Mouse (Mus musculus): ENCODE results near the gene Il20. TPM values are rescaled to one million over a fixed set of nuclear protein-coding genes. Genes with fewer than 3 reads are reported as not detected.

The Il20 gene
- polyA plus RNA-seq (2015; fragmentation: Nextera tagmentation; extraction: Ambion mirVana) = not detected in 2 replicates

- Histone ChIP-seq H3K27ac (no peak within 1 kb of the TSS), H3K36me3 (no peaks in the 10 kb centered on the region), H3K9ac (no peak within 1 kb of the TSS), H3K4me2 (replicated peaks) (no peak within 1 kb of the TSS), H3K27me3 (replicated peaks) (no peaks in the 10 kb centered on the region), H3K4me1 (replicated peaks) (no peaks in the 10 kb centered on the region), H3K4me3 (replicated peaks) (no peak within 1 kb of the TSS), H3K9me3 (no peaks in the 10 kb centered on the region)
- 87% methylated on average over 12 of the region's 12 CpGs for WGBS
- no peak for ATAC-seq
These were observed at the start of gene Il20 for GRCm38 (mm10) chr1:130911401-130912010. Gene Il20, minus strand, starts transcription at chr1:130911451.

- 23% methylated on average over 6 of the region's 6 CpGs for WGBS
- Histone ChIP-seq H3K27me3 (replicated peaks) (no peaks in the 10 kb centered on the region), H3K27ac (no peak overlapping the region), H3K36me3 (no peaks in the 10 kb centered on the region), H3K9me3 (no peaks in the 10 kb centered on the region), H3K4me2 (replicated peaks) (no peak overlapping the region), H3K4me1 (replicated peaks) (no peaks in the 10 kb centered on the region), H3K9ac (no peak overlapping the region), H3K4me3 (replicated peaks) (no peak overlapping the region)
- no peak for ATAC-seq
These were observed 35.7 kb upstream of the Il20 start for GRCm38 (mm10) chr1:130946920-130947319.

GRCm38 (mm10) chr1:130941801-130942200 lies 30.6 kb upstream of the Il20 start:
- Histone ChIP-seq H3K4me2 (replicated peaks) (no peak overlapping the region), H3K9ac (no peak overlapping the region), H3K27ac (no peak overlapping the region), H3K4me1 (replicated peaks) (no peaks in the 10 kb centered on the region), H3K36me3 (no peaks in the 10 kb centered on the region), H3K4me3 (replicated peaks) (no peak overlapping the region), H3K9me3 (no peaks in the 10 kb centered on the region), H3K27me3 (replicated peaks) (no peaks in the 10 kb centered on the region)
- 29% methylated on average over 3 of the region's 3 CpGs for WGBS
- 0 out of 2 replicates have a peak, but pooled peaks have one; percentile 12 for ATAC-seq

GRCm38 (mm10) chr1:130940065-130940687 lies 28.9 kb upstream of the Il20 start, which contains the start of gene Il19:
Gene Il19, minus strand, starts transcription at chr1:130940115.
- no peak within 1 kb of the TSS for H3K4me3 ChIP-seq (replicated peaks)
- H3K4me1 ChIP-seq (replicated peaks) = no peaks in the 10 kb centered on the region
- no peak within 1 kb of the TSS for H3K9ac ChIP-seq
- H3K36me3 ChIP-seq = no peaks in the 10 kb centered on the region
- ATAC-seq = no peak
- H3K9me3 ChIP-seq = no peaks in the 10 kb centered on the region
- H3K27ac ChIP-seq = no peak within 1 kb of the TSS
- H3K4me2 ChIP-seq (replicated peaks) = no peak within 1 kb of the TSS
- H3K27me3 ChIP-seq (replicated peaks) = no peaks in the 10 kb centered on the region
- WGBS = 45% methylated on average over 4 of the region's 4 CpGs

GRCm38 (mm10) chr1:130938192-130938591 lies 26.9 kb upstream of the Il20 start:
- no peaks in the 10 kb centered on the region for H3K9me3 ChIP-seq
- H3K9ac ChIP-seq = no peak overlapping the region
- no peak overlapping the region for H3K27ac ChIP-seq
- no peaks in the 10 kb centered on the region for H3K4me1 ChIP-seq (replicated peaks)
- WGBS = 93% methylated on average over 7 of the region's 7 CpGs
- ATAC-seq = no peak
- H3K36me3 ChIP-seq = no peaks in the 10 kb centered on the region
- no peak overlapping the region for H3K4me3 ChIP-seq (replicated peaks)
- H3K4me2 ChIP-seq (replicated peaks) = no peak overlapping the region
- no peaks in the 10 kb centered on the region for H3K27me3 ChIP-seq (replicated peaks)

GRCm38 (mm10) chr1:130937170-130937569 lies 25.9 kb upstream of the Il20 start:
- 78% methylated on average over 4 of the region's 4 CpGs for WGBS
- H3K4me2 ChIP-seq (replicated peaks) = no peak overlapping the region
- no peak overlapping the region for H3K27ac ChIP-seq
- no peaks in the 10 kb centered on the region for H3K27me3 ChIP-seq (replicated peaks)
- peak; percentile 62; the same call in 1 of the 2 replicates for ATAC-seq
- no peak overlapping the region for H3K4me3 ChIP-seq (replicated peaks)
- no peaks in the 10 kb centered on the region for H3K4me1 ChIP-seq (replicated peaks)
- no peak overlapping the region for H3K9ac ChIP-seq
- no peaks in the 10 kb centered on the region for H3K36me3 ChIP-seq
- no peaks in the 10 kb centered on the region for H3K9me3 ChIP-seq

- no peaks in the 10 kb centered on the region for H3K9me3 ChIP-seq
- no peak overlapping the region for H3K9ac ChIP-seq
- no peaks in the 10 kb centered on the region for H3K27me3 ChIP-seq (replicated peaks)
- H3K36me3 ChIP-seq = no peaks in the 10 kb centered on the region
- H3K27ac ChIP-seq = no peak overlapping the region
- no peak overlapping the region for H3K4me2 ChIP-seq (replicated peaks)
- 41% methylated on average over 6 of the region's 6 CpGs for WGBS
- no peak overlapping the region for H3K4me3 ChIP-seq (replicated peaks)
- H3K4me1 ChIP-seq (replicated peaks) = no peaks in the 10 kb centered on the region
- ATAC-seq = no peak
These were observed 25.1 kb upstream of the Il20 start for GRCm38 (mm10) chr1:130936351-130936750.

- H3K36me3 ChIP-seq = no peaks in the 10 kb centered on the region
- no peaks in the 10 kb centered on the region for H3K9me3 ChIP-seq
- no peak overlapping the region for H3K4me3 ChIP-seq (replicated peaks)
- no peak overlapping the region for H3K27ac ChIP-seq
- no peaks in the 10 kb centered on the region for H3K4me1 ChIP-seq (replicated peaks)
- no peak overlapping the region for H3K4me2 ChIP-seq (replicated peaks)
- no peaks in the 10 kb centered on the region for H3K27me3 ChIP-seq (replicated peaks)
- ATAC-seq = no peak
- H3K9ac ChIP-seq = no peak overlapping the region
These were observed 15.2 kb upstream of the Il20 start for GRCm38 (mm10) chr1:130926484-130926883.

- no peaks in the 10 kb centered on the region for H3K27me3 ChIP-seq (replicated peaks)
- no peaks in the 10 kb centered on the region for H3K9me3 ChIP-seq
- no peak overlapping the region for H3K4me2 ChIP-seq (replicated peaks)
- no peaks in the 10 kb centered on the region for H3K36me3 ChIP-seq
- ATAC-seq = no peak
- no peaks in the 10 kb centered on the region for H3K4me1 ChIP-seq (replicated peaks)
- no peak overlapping the region for H3K27ac ChIP-seq
- WGBS = 14% methylated on average over 1 of the region's 1 CpGs
- no peak overlapping the region for H3K9ac ChIP-seq
- H3K4me3 ChIP-seq (replicated peaks) = no peak overlapping the region
These were observed 7.2 kb upstream of the Il20 start for GRCm38 (mm10) chr1:130918323-130918980.

GRCm38 (mm10) chr1:130902505-130902904 lies 8.7 kb downstream of the Il20 start:
- WGBS = 71% methylated on average over 7 of the region's 7 CpGs
- no peak for ATAC-seq
- H3K4me3 ChIP-seq (replicated peaks) = no peak overlapping the region

GRCm38 (mm10) chr1:130894468-130894867 lies 16.8 kb downstream of the Il20 start:
- Histone ChIP-seq H3K9ac (no peak overlapping the region), H3K27me3 (replicated peaks) (no peaks in the 10 kb centered on the region), H3K9me3 (no peaks in the 10 kb centered on the region), H3K27ac (no peak overlapping the region), H3K4me2 (replicated peaks) (no peak overlapping the region), H3K4me1 (replicated peaks) (no peaks in the 10 kb centered on the region), H3K36me3 (no peaks in the 10 kb centered on the region), H3K4me3 (replicated peaks) (no peak overlapping the region)
- 65% methylated on average over 6 of the region's 6 CpGs for WGBS
- ATAC-seq = no peak

More at GRCm38 (mm10) chr1:130902505-130902904, 8.7 kb downstream of the Il20 start:
- H3K9me3 ChIP-seq = no peaks in the 10 kb centered on the region
- H3K9ac ChIP-seq = no peak overlapping the region
- H3K4me1 ChIP-seq (replicated peaks) = no peaks in the 10 kb centered on the region
- no peak overlapping the region for H3K4me2 ChIP-seq (replicated peaks)
- no peaks in the 10 kb centered on the region for H3K27me3 ChIP-seq (replicated peaks)
- H3K36me3 ChIP-seq = no peaks in the 10 kb centered on the region
- H3K27ac ChIP-seq = no peak overlapping the region

- Histone ChIP-seq H3K4me1 (replicated peaks) (no peaks in the 10 kb centered on the region), H3K4me3 (replicated peaks) (no peak overlapping the region), H3K27ac (no peak overlapping the region), H3K9ac (no peak overlapping the region), H3K4me2 (replicated peaks) (no peak overlapping the region), H3K27me3 (replicated peaks) (no peaks in the 10 kb centered on the region), H3K9me3 (no peaks in the 10 kb centered on the region), H3K36me3 (no peaks in the 10 kb centered on the region)
- ATAC-seq = no peak
- 73% methylated on average over 9 of the region's 9 CpGs for WGBS
These were observed 17.8 kb downstream of the Il20 start for GRCm38 (mm10) chr1:130893329-130894040.
